ENCODE assay signal across 26 mouse cellular contexts in the genomic region with DNA sequence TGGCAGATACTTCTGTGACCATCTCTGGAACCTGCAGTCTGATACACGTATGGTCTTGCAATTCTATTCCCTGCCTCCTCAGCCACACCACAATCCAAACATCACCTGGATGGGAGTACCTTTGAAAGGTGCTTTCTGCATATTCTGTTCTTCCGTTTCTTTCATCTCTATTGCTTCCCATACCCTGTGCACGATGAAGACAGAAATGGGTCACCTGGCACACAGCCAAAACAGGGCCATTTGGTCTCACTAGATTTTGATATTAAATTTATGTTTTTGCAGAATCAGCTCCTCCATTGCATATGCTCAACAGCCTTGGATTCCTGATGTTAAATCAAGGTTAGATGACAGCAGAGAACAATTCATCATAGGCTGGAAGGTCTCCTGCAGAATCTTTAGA. TPM values are rescaled to one million over a fixed set of nuclear protein-coding genes. Genes with fewer than 3 reads are reported as not detected.
DNase-seq lines count a peak whose midpoint lies in the region; ATAC-seq and TF ChIP-seq lines count a peak whose summit lies in the region.
"Had no signal": no experiment of that assay in that cellular context is flagged by ENCODE, and none has a peak within 500 bp of the region (broad histone marks: within the 10 kb centered on the region; RNA-seq: fewer than 3 reads in every experiment).

No protein-coding gene starts in this region.

- WGBS in hindbrain, postnatal 0 days = 83% methylated on average over 3 of the region's 3 CpGs
- 87% methylated on average over 3 of the region's 3 CpGs for WGBS in hindbrain, embryonic 14.5 days
- WGBS in cerebellum, adult 2 months = 27% methylated on average over 3 of the region's 3 CpGs
- WGBS in forebrain, embryonic 14.5 days = 89% methylated on average over 3 of the region's 3 CpGs

- H3K4me1 ChIP-seq in hindbrain, postnatal 0 days (ENCODE audit: insufficient read depth, low read length) = no peaks in the 10 kb centered on the region
- H3K4me1 ChIP-seq in hindbrain, embryonic 14.5 days (replicated peaks; ENCODE audit: control insufficient read depth, insufficient read depth, low read length) = no peaks in the 10 kb centered on the region
- H3K4me1 ChIP-seq in cerebellum, adult 2 months (ENCODE audit: control insufficient read depth, insufficient read depth, low read length) = peaks cover 8% of the 10 kb centered on the region; the same call in 1 of the 2 replicates
- no peaks in the 10 kb centered on the region for H3K4me1 ChIP-seq in forebrain, embryonic 14.5 days (ENCODE audit: control insufficient read depth, insufficient read depth, low read length)
- H3K4me1 ChIP-seq: embryonic facial prominence, embryonic 15.5 days; forebrain, embryonic 10.5 days; limb, embryonic 10.5 days; neural tube, embryonic 15.5 days; stomach, embryonic 15.5 days had no signal

- H3K9ac ChIP-seq in hindbrain, postnatal 0 days (replicated peaks; ENCODE audit: low read length) = no peak overlapping the region
- H3K9ac ChIP-seq in hindbrain, embryonic 14.5 days = no peak overlapping the region
- H3K9ac ChIP-seq in forebrain, embryonic 14.5 days (ENCODE audit: low read length) = no peak overlapping the region
- H3K9ac ChIP-seq: embryonic facial prominence, embryonic 15.5 days; neural tube, embryonic 15.5 days; stomach, embryonic 15.5 days had no signal

- H3K4me2 ChIP-seq in hindbrain, postnatal 0 days (ENCODE audit: low read depth, low read length) = no peak overlapping the region
- H3K4me2 ChIP-seq in hindbrain, embryonic 14.5 days (replicated peaks) = no peak overlapping the region
- no peak overlapping the region for H3K4me2 ChIP-seq in forebrain, embryonic 14.5 days (ENCODE audit: low read length)
- H3K4me2 ChIP-seq: embryonic facial prominence, embryonic 15.5 days; neural tube, embryonic 15.5 days; stomach, embryonic 15.5 days had no signal

- H3K4me3 ChIP-seq in hindbrain, postnatal 0 days (ENCODE audit: low read length) = no peak overlapping the region
- no peak overlapping the region for H3K4me3 ChIP-seq in hindbrain, embryonic 14.5 days (replicated peaks; ENCODE audit: low read length)
- H3K4me3 ChIP-seq in cerebellum, adult 2 months (replicated peaks; ENCODE audit: insufficient read depth, low read depth, low read length) = no peak overlapping the region
- no peak overlapping the region for H3K4me3 ChIP-seq in forebrain, embryonic 14.5 days (ENCODE audit: low read depth, low read length)
- H3K4me3 ChIP-seq: embryonic facial prominence, embryonic 15.5 days; forebrain, embryonic 10.5 days; limb, embryonic 10.5 days; neural tube, embryonic 15.5 days; stomach, embryonic 15.5 days had no signal

- H3K27me3 ChIP-seq in hindbrain, postnatal 0 days (ENCODE audit: insufficient read depth, low read length) = no peaks in the 10 kb centered on the region
- no peaks in the 10 kb centered on the region for H3K27me3 ChIP-seq in hindbrain, embryonic 14.5 days (ENCODE audit: control insufficient read depth, insufficient read depth, low read length)
- H3K27me3 ChIP-seq in cerebellum, adult 2 months (ENCODE audit: control insufficient read depth, insufficient read depth, low read length) = no peaks in the 10 kb centered on the region
- no peaks in the 10 kb centered on the region for H3K27me3 ChIP-seq in forebrain, embryonic 14.5 days (replicated peaks; ENCODE audit: control insufficient read depth, insufficient read depth, low read length)
- H3K27me3 ChIP-seq: CH12.LX; embryonic facial prominence, embryonic 15.5 days; neural tube, embryonic 15.5 days; stomach, embryonic 15.5 days had no signal

- H3K36me3 ChIP-seq in hindbrain, postnatal 0 days (ENCODE audit: insufficient read depth, low read length) = no peaks in the 10 kb centered on the region
- no peaks in the 10 kb centered on the region for H3K36me3 ChIP-seq in hindbrain, embryonic 14.5 days (replicated peaks; ENCODE audit: control insufficient read depth, insufficient read depth)
- H3K36me3 ChIP-seq in forebrain, embryonic 14.5 days (ENCODE audit: control insufficient read depth, insufficient read depth, low read length) = no peaks in the 10 kb centered on the region
- H3K36me3 ChIP-seq: embryonic facial prominence, embryonic 15.5 days; forebrain, embryonic 10.5 days; limb, embryonic 10.5 days; neural tube, embryonic 15.5 days; stomach, embryonic 15.5 days had no signal

- no peak for TF ChIP-seq POLR2A in cerebellum, adult 2 months (IDR thresholded peaks at IDR 0.05; ENCODE audit: borderline replicate concordance, insufficient read depth, low read length)

- peak; percentile 11 for DNase-seq in hindbrain, postnatal 0 days (ENCODE audit: low spot score)
- DNase-seq in hindbrain, embryonic 14.5 days (ENCODE audit: low spot score) = no peak
- DNase-seq in adrenal gland, postnatal 25 days = peak; percentile 71
- peak; percentile 43 to 48 for DNase-seq in cerebellum, adult 2 months
- peak; percentile 34 to 49 for DNase-seq in cerebellum, postnatal 36 days
- no peak for DNase-seq in forebrain, embryonic 14.5 days (ENCODE audit: low spot score)
- DNase-seq in lung, adult 18-20 months = no peak
- DNase-seq: heart, adult 18-20 months; kidney, adult 8-10 months; kidney, postnatal 14 days; lung, adult 2 months; lung, postnatal 36 days; right cerebral cortex, postnatal 14 days; thymus, adult 18-20 months had no signal

- no peak overlapping the region for H3K27ac ChIP-seq in hindbrain, postnatal 0 days
- H3K27ac ChIP-seq in hindbrain, embryonic 14.5 days = no peak overlapping the region
- H3K27ac ChIP-seq in cerebellum, adult 2 months (ENCODE audit: insufficient read depth, low read length) = no peak overlapping the region
- H3K27ac ChIP-seq in forebrain, embryonic 14.5 days (ENCODE audit: low read depth, low read length) = no peak overlapping the region
- H3K27ac ChIP-seq: embryonic facial prominence, embryonic 15.5 days; forebrain, embryonic 10.5 days; limb, embryonic 10.5 days; neural tube, embryonic 15.5 days; stomach, embryonic 15.5 days had no signal

- H3K9me3 ChIP-seq in hindbrain, postnatal 0 days (ENCODE audit: low read length) = no peaks in the 10 kb centered on the region
- no peaks in the 10 kb centered on the region for H3K9me3 ChIP-seq in hindbrain, embryonic 14.5 days (ENCODE audit: control insufficient read depth, low read length)
- H3K9me3 ChIP-seq in forebrain, embryonic 14.5 days (replicated peaks; ENCODE audit: control insufficient read depth, low read length) = no peaks in the 10 kb centered on the region
- H3K9me3 ChIP-seq: embryonic facial prominence, embryonic 15.5 days; limb, embryonic 10.5 days; neural tube, embryonic 15.5 days; stomach, embryonic 15.5 days had no signal

- no peak for TF ChIP-seq CTCF in hindbrain, postnatal 0 days (IDR thresholded peaks at IDR 0.05; ENCODE audit: low read depth)
- TF ChIP-seq CTCF in cerebellum, adult 2 months (IDR thresholded peaks at IDR 0.05; ENCODE audit: borderline replicate concordance, insufficient read depth, low read depth, low read length) = no peak

- ATAC-seq in hindbrain, postnatal 0 days = no peak
- ATAC-seq in hindbrain, embryonic 14.5 days (ENCODE audit: low FRiP score) = no peak
- no peak for ATAC-seq in forebrain, embryonic 14.5 days
- ATAC-seq: inflammation-experienced regulatory T-cells, adult 6 months; midbrain, embryonic 16.5 days had no signal

RNA-seq across cellular contexts. Expression of a gene that starts 16.6 kb away (rescaled TPM):
- total RNA-seq in hindbrain, postnatal 0 days (2014; rRNA removed) = 15.7 and 20.3 TPM in 2 replicates
- 14.5 and 16.2 TPM in 2 replicates for polyA plus RNA-seq in hindbrain, postnatal 0 days (2015; fragmentation: Nextera tagmentation; extraction: Ambion mirVana)
- polyA plus RNA-seq in hindbrain, embryonic 14.5 days (2014; fragmentation: Nextera tagmentation; extraction: Ambion mirVana) = 12.0 and 12.4 TPM in 2 replicates
- 4.2 and 4.9 TPM in 2 replicates for total RNA-seq in adrenal gland, postnatal 25 days (2021)
- 4.9 and 5.0 TPM in 2 replicates for polyA plus RNA-seq in cerebellum, adult 2 months (2012; rRNA removed)
- 9.1 and 9.9 TPM in 2 replicates for polyA plus RNA-seq in forebrain, embryonic 14.5 days (2014; fragmentation: Nextera tagmentation; extraction: Ambion mirVana)
- total RNA-seq: liver, adult 2 months; megakaryocyte-erythroid progenitor cell, adult 5-6 weeks; MEL had no signal
- polyA plus RNA-seq: heart, embryonic 16.5 days; inflammation-experienced regulatory T-cells, adult 6 months; liver, adult 2 months had no signal

Comparison
In these comparisons a context has a peak if more than half of its experiments do, and no peak if none do; other contexts are left out.
1. DNase-seq: peak in hindbrain, postnatal 0 days (single experiment), adrenal gland, postnatal 25 days (single experiment), cerebellum, adult 2 months (2 of 2) and cerebellum, postnatal 36 days (2 of 2); none in hindbrain, embryonic 14.5 days (single experiment), forebrain, embryonic 14.5 days (single experiment) and lung, adult 18-20 months (0 of 2).